Mouse (Mus musculus) adrenal gland, adult (tissue): ENCODE results near the gene Lzts3.
"Not testable (repeated sequence)": the region's sequence is repeated elsewhere in the genome, so short reads cannot be mapped to it uniquely, and the experiment has no call there.

Experiments
- DNase-seq, 2 experiments: peaks; one replicate each; pipeline ENCODE4 v3.0.0; 2022 to 2023; ENCODE audit warnings: low spot score in 1 of 2; ENCODE audit not compliant: inconsistent age in 2 of 2

Gene Lzts3

GRCm38 (mm10) chr2:130642684-130643369 is at the start of gene Lzts3:
Gene Lzts3, minus strand, starts transcription at chr2:130642803.
- peak; percentile 96 to 98 for DNase-seq

- DNase-seq: peak in 1 of 2 experiments; percentile 74
Measured at GRCm38 (mm10) chr2:130689011-130689410, 46.4 kb upstream of the Lzts3 start.

- DNase-seq: no peak
Measured at GRCm38 (mm10) chr2:130685426-130685825, 42.8 kb upstream of the Lzts3 start.

- DNase-seq: no peak
Measured at GRCm38 (mm10) chr2:130681531-130681930, 38.9 kb upstream of the Lzts3 start.

- no peak for DNase-seq
Measured at GRCm38 (mm10) chr2:130679899-130680298, 37.3 kb upstream of the Lzts3 start.

- no peak for DNase-seq
Measured at GRCm38 (mm10) chr2:130679154-130679553, 36.6 kb upstream of the Lzts3 start.

- peak; percentile 67 to 76 for DNase-seq
Measured at GRCm38 (mm10) chr2:130677211-130677610, 34.6 kb upstream of the Lzts3 start.

GRCm38 (mm10) chr2:130667559-130667958 is 25.0 kb upstream of the Lzts3 start, which contains the start of gene Itpa:
Gene Itpa, plus strand, starts transcription at chr2:130667610.
- peak; percentile 90 to 95 for DNase-seq

GRCm38 (mm10) chr2:130664102-130664701 is 21.6 kb upstream of the Lzts3 start, which contains the start of gene Ddrgk1:
Gene Ddrgk1, minus strand, starts transcription at chr2:130664659.
- peak; percentile 95 to 99 for DNase-seq

GRCm38 (mm10) chr2:130663342-130663741 is 20.7 kb upstream of the Lzts3 start:
- DNase-seq: no peak

- no peak for DNase-seq
Measured at GRCm38 (mm10) chr2:130658530-130658929, 15.9 kb upstream of the Lzts3 start.

GRCm38 (mm10) chr2:130657541-130657940 is 14.9 kb upstream of the Lzts3 start:
- DNase-seq: no peak

- no peak for DNase-seq
Measured at GRCm38 (mm10) chr2:130656536-130656935, 13.9 kb upstream of the Lzts3 start.

- DNase-seq: no peak
Measured at GRCm38 (mm10) chr2:130655660-130656339, 13.2 kb upstream of the Lzts3 start.

GRCm38 (mm10) chr2:130653760-130654159 is 11.2 kb upstream of the Lzts3 start:
- no peak for DNase-seq

- no peak for DNase-seq
Measured at GRCm38 (mm10) chr2:130653303-130653702, 10.7 kb upstream of the Lzts3 start.

GRCm38 (mm10) chr2:130649028-130649427 is 6.4 kb upstream of the Lzts3 start:
- DNase-seq: not testable (repeated sequence)

GRCm38 (mm10) chr2:130645198-130645597 is 2.6 kb upstream of the Lzts3 start:
- DNase-seq: no peak

GRCm38 (mm10) chr2:130642197-130642660 is 374 bp downstream of the Lzts3 start:
- DNase-seq: no peak

GRCm38 (mm10) chr2:130641351-130642025 is 1.1 kb downstream of the Lzts3 start:
- DNase-seq: no peak

- no peak for DNase-seq
Measured at GRCm38 (mm10) chr2:130639276-130639675, 3.3 kb downstream of the Lzts3 start.
